Mouse (Mus musculus) thymus, postnatal 4 days (tissue): ENCODE measurements around the gene Acbd6.

Experiments
- DNase-seq: peaks from one replicate; pipeline ENCODE4 v3.0.0; 2021

Gene Acbd6

DNA sequence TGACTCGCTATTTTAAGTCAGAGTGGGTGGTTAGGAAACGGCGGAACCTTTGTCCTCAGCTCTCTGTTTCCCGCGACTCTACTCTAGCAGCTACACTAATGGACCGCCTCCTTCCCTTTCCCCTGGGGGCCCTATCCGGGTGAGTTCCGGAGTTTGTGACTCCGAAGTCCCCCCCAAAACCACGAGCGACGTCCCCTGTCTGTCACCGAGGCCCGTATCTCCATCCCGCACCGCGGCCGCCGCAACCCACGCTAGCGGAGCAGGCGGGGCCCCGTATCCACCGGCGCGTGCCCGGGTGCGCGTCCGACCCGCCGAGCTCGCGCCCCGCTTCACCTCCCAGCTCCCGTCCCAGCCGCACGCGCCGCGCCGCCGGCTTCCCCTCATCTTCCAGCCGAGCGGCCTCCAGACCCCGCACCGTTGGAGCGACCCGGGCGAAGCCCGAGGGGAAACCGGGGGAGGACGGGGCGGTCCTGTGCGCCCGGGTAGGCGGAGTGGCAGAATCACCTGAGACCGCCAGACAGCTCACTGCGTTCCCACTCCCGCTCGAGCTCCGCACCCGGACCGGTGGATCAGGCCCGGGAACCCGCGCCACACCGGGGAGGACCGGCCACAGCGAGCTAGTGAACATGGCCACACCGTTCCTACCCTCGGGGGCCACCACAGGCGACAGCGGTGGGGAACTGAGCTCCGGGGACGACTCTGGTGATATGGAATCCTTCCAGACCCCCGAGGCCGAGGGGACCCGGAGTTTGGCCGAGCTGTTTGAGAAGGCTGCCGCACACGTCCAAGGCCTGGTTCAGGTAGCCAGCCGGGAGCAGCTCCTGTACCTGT, at the start of gene Acbd6:
TSS of gene Acbd6 (plus strand) at position 109 of the 831 bp plus-strand sequence.
- DNase-seq = peak; percentile 80

DNA sequence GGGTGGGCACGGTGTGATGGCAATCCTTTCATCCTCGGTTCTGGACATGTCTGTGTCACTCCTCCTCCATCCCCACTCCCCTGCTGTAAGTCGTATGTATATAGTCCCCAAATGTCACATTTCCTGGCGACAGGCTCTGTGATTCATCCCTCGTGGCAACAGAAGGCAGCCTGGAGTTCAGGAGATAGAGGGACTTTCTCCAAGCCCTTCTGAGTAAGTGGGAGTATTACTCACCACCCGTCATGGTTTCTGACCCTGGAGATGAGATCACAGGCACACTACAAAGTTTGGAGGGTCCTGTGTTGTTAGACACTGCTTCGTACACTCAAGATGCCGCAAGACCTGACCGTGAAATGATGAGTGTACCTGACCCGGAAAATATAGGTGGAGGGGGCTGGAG, 47.7 kb upstream of the Acbd6 start:
- no peak for DNase-seq

DNA sequence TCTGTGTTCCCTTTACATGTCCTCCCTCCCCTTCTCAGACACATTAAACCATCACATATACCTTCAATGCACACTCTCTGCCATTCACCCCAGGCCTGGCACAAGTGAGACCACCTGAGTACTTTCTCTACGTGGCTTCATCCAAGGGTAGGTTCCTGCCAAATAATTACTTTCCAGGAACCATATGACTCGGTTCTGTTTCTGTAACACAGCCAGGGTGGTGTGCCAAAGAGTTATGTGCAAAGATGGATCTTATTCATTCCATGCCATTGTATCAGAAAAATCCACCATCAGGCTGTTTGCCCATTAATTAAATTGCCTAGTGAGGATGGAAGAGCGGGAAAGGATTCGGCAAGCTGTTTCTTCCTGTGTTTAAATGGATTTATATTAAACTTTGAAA, 42.1 kb upstream of the Acbd6 start:
- DNase-seq = no peak

DNA sequence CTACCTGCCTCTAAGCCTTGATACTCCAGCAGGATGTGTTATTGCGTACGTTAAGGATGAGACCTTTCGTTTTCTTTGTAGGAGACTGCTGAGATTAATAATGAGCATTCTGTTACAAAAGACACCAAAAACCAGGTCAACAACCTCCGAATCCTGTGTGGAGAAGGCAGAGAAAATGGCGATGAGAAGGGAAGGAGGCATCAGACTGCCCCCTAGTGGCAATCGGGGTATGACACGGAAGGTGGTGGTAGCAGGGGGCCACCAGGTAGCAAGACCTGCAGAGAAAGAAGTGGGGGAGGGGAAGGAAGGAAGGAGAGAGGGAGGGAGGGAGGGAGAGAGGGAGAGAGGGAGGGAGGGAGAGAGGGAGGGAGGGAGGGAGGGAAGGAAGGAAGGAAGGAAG, 41.3 kb upstream of the Acbd6 start:
- peak; percentile 82 for DNase-seq

DNA sequence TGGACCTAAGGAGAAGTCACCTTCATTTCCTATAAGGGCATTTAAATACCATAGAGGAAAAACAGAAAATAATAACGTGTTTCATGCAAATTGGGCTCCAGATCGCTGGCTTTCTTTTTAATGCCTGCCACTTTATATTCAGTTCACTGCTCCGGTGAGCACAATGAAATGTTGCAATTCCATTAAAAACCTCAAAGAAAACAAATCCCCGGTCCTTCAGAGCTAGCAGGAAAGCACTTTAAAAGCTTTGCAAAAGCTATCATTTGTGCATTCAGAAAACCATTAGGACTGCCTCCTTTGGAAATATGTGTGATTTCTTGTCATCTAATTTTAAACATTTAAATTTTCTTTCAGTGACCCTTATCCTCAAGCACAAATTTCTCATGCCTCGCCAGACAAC, 40.9 kb upstream of the Acbd6 start:
- no peak for DNase-seq

DNA sequence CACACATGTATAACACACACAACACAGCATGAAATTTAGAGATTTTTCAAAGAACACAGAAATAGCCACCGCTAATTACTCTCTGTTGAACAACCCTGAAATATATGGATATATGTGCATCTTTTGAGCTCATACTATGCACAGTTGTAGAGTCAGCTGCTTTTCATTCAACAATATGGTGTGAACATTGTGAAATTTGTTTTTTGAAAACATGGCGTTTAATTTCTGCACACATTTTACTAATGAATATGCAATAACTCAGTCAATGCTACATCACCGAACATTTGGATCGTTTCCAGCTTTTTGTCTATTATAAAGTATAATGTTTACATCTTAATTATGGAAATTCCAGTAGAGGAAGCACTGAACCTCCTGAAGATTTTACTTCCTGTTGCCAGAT, 37.6 kb upstream of the Acbd6 start:
- no peak for DNase-seq

DNA sequence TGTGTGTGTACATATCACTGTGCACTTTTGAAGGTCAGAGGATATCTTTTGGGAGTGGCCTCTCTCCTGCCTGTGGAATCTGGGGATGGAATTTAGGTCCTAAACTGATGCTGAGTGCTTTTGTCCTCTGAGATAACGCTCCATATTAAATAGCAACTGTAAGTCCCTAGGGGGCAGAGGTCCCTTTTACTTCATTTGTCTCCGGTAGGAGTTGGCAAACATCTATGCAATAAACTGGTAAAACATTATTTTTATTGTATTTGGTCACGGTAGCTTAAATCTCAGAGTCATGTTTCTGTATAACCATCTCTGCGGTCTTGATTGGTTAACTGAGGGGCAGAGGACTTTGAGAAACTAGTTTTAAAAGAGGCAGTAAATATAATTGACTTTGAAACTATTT, 35.4 kb upstream of the Acbd6 start:
- DNase-seq = no peak

DNA sequence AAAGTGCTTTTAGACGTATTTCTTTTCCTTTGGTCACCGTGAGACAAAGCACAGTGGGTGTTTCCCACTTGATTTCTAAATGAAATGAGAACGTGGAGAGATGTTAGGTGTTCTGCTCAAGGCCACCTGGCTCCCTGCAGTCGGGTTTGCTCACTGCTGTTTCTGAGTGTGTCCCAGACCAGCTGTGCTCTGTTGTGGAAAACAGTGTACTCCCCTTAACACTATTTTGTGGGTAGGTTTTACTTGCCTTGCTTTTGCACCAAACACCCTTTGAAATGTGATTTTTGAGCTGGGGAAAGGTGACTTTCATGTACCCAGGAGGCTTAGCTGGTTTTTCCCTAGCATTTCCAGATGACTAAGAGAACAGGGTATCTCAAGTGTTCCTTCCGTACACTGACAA, 31.7 kb upstream of the Acbd6 start:
- DNase-seq = no peak

DNA sequence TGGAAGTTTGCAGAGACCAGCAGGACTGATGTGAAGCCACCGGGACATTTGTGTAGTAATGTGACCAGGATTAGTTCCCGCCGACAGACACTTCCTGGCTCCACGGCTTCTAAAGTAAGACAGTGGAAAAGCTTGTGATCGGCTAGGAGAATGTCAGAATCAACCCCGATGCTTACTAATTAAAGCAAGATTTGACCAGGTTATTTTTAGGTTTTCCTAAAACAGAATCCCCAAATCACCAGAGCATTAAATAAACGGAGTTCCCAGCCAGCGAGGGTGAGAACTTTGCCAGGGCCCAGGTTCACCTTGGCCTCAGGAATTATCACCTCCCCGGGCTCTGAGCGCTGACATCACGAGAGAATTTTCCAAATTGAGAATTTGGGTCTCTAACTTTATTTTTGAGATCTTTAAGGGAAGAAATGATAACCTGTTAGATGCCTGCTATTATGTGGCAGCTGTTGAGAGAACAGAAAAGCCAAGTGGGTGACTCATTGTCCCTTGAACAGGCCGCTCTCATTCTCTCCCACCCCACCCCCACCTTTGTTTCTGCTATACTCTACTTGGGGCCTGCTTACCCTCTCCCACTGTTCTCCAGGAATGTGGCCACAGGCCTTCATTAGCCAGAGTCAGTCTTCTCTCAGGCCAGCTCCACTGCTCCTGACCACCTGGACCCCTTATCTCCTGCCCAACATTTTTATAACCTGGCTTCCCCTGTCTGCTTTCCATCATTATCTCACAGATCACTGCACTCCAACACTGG, 30.7 kb upstream of the Acbd6 start:
- DNase-seq = no peak

DNA sequence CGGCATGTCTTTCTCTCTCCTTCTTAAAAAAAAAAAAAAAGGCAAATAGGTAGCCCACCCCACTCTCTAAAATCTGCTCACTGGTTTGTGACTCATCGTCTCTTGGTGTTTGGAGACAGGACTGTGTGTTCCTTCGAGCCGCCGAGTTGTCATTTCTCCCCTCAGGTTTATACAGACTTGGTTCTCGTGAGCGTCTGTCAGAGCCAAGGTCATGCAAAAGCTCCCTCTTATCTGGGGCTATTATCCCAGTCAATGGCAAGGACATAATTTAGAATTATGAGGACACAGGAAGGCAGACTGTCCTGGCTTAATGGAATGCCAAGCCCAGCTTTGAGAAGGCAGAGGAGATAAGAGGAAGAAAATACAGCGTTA, 30.1 kb upstream of the Acbd6 start:
- DNase-seq = no peak

DNA sequence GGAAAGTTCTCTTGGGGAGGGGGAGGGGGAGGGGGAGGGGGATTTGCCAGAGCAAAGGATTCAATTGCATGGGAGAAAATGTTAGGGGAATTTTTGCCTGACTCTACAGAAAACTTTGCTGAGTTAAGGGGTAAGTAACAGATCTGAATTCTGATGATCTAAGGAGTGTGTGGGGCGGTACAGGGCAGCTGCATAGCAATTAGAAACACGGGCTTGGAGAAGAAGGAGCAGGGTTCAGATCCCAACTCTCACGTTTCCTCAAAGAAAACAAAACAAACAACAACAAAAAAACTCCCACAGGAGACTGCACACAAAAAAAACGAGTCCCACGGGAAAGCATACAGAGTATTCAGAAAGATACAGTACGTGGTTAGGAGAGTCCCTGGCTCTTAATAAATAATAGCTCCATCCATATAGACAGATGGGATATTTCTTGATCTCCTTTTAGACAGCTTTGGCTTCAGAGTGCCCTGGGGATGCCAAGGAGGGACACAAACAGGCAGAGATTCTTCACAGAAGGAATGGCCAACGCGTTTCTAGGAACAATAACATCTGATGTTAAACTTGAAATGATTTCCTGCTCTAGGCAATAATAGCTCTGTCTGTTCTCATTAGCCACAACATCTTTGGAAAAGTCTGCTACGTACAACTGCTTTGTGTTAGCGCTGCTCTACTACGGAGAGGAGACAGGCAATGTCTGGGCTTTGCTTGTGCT, 29.4 kb upstream of the Acbd6 start:
- DNase-seq = no peak

DNA sequence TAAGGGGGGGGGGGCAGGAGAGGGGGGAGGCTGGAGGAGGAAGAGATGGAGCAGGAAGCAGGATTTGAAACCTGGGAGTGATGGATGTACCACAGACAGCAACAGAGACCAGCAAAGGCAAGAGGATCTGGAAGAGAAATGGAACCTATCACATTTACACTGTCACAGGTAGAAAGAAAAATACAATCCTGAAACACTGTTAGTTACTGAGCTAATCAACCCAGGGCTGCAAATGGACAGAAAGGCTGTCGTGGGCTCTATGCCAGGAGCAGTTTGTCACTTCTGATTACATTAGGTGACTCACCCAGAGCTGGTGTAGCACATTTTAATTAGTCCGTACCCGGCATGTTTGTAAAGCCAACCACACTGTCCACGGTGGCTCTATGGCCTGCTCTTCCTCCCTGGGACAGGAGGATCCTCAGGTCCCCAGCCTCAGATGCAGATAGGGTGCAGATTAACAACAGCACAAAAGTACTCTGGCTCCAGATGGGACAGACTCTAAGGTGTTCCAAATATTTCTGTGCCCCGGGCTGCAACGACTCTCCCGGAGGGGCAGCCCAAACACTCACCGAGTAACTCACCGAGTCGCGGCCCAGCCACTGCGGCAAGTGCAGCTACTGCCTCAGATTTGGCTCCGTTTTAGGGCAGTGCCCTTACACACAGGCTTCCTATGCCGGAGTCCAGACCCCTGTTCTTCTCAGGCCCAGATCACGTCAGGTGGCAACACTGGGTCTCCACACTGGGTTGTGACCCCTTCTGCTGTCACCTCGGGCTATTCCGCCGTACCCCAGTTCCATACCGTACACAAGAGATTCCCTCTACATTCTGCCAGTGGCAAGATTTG, 28.6 kb upstream of the Acbd6 start:
- DNase-seq = no peak

DNA sequence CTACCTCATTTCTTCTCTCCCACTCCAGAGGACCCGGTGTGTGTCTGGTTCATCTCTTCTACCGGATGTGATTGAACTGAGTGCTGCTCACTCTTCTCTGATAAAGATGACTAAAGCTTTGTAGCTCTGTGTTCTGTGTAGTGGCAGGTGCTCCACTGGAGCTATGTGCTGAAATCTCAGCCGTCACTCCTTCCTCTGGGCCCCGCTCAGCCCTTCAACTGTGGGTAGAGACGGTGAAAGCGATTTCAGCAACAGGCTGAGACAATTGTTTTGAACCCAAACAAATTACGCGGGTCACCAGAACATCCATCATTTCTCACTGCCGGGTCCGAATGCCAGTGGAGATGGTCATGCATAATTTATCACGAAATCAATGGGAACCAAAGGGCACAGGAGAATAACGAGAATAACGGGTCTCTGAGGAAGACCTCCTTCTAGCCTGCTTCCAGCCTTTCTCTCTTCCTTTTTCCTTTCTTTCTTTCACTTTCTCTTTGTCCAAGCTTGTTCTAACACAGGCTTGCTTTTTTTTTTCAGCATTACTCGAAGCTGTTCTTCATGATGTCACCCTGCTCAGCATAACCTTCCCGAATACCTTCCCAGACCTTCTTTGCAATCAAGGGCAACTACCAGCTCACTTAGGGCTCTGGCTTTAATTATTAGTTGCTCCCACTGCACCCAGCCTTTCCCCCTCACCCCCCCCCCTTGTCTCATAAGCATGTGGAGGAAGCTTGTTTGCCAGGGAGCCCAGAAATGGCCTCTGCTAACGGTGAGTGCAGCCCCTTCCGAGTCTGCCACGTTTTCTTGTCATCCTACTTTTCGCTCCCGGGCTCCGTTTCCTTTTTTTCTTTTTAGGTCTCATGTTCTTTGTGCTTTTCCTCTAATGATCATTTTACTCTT, 27.1 kb upstream of the Acbd6 start:
- peak; percentile 28 for DNase-seq

DNA sequence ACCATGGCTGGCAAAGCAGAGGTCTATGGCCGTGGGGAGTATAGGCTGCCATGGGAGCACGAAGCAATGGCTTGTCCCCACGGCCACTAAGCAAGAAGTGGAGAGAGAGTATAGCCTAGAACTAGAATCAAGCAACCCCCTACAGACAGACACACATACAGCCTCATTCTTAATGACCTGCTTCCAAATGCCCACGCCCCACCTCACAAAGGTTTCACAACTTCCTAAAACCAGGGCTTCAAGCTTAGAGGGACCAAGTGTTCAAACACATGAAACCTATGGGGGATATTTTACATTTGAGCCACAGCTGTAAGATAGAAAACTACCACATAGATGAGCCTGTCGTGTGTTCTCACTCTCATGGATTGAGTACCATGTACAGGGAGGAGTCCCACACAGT, 25.5 kb upstream of the Acbd6 start:
- no peak for DNase-seq

DNA sequence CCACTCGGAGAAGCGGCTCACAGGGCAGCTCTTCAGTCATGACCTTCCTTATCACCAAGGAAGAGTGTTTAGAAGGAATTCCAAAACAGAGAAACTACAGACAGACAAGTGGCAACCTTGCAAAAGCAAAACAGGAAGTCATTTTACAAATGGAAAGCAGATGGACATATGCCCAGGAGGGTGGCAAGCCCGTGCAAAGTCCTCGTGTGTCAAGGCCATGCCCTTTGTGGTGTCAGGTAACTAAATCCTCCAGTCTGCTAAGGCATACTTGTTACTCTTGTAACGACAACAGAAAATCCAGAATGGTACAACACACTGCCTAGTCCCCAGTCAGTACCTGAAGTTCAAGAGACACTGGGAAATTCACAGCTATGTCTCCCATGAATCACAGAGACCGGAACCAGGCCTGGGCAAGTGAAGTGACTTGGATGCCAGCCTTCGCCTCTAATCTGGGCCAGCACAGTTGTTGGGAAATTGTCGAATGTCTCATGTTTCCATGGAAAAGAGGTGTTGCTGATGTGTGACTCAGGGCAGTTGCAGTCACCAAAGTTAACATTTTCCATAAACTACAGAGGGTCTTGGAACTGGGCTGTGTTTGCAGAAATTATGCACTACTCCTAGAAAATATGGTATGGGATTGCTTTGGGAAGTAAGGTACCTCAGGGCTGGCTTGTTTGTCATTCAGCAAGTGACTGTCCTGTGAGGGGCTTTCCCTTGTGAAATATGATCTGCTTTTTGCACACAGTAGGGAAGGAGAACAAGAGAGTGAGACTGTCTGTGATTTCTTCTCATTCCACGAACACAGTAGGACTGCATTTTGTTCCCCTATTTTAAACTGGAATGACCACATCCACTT, 24.9 kb upstream of the Acbd6 start:
- DNase-seq = no peak

DNA sequence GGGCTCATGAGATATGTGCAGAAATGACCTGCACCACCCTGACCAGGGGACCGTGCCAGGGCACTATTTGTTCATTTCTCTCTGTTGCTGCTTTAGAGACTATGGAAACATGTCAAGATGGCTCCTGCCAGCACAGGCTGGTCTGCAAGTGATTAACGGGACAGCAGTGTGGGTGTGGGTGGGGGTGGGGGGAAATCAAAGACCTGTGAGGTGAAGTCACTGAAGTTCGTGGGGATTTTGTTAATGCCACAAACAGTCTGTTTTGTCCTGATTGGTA, 24.3 kb upstream of the Acbd6 start:
- no peak for DNase-seq

DNA sequence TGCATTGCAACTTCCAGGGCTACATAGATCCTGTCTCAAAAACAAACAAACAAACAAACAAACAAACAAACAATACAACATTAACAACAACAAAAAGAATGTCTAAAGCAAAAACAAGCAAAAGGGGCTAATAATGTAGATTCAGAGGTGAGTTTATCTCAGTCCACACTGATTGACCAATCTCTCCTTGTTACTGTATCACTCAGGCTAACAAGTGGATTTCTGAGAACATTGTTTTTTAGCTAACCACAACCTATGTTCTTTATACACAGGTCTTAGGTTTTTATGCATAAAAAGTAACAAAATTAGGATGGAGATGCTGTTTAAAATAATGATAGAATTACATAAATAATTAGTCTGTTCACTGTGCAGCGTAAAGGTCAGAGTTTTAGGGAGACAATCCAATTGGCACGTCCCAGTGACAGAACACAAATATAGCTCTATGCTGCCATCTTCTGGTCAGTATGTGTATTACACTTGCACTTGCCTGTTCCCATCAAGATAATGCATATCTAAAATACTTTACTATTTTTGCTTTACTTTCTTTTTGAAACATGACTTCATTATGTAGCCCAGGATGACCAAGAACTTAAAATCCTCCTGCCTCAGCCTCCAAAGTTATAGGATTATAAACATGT, 20.8 kb upstream of the Acbd6 start:
- peak; percentile 43 for DNase-seq

DNA sequence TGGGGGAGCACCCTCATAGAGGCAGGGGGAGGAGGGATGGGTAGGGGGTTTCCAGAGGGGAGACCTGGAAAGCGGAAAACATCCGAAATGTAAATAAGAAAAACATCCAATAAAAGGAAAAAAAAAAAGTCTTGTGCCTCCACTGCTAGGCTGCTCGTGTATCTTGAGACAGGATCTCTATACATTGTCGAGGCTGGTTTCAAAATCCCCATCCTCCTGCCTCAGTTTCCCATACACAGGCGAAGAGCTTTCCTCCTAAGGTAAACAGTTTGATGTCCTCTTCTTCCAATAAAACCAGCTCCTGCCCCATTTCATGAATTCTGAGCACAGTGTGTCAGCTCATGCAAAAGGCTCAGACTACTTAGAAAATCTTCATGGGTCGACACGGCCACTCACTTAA, 19.9 kb upstream of the Acbd6 start:
- no peak for DNase-seq

DNA sequence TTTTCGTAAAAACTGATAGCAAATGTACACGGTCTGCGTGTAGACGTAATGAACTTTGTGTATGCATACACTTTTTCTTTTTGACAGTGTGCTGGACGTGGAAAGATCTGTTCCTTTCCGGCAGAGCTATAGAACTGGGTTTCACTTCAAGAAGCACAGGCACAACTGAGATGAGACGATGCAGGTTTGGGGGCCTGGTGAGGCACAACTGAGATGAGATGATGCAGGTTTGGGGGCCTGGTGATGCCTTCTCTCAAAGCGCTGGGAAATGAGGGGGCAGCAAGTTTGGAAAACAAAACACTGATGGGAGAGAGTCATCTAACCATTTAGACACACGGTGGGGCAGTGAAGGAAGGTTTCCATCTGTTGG, 293 bp upstream of the Acbd6 start:
- no peak for DNase-seq

DNA sequence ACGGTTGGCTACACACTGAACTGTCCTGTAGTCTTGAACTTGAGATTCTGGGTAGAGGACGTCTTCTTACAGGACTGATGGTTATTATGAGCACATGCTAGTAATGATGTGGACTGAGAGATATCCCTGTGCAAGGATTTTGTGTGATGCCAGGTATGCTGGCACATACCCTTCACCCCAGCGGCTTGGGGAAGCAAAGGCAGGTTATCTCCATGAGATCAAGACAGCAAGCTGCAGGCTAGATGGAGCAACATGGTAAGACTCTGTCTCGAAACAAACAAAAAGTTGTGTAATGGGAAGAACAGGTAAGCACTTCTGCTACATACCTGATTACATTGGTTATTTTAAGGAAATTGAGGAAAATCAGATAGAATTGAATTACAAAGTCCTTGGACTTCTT, 2.1 kb downstream of the Acbd6 start:
- no peak for DNase-seq

DNA sequence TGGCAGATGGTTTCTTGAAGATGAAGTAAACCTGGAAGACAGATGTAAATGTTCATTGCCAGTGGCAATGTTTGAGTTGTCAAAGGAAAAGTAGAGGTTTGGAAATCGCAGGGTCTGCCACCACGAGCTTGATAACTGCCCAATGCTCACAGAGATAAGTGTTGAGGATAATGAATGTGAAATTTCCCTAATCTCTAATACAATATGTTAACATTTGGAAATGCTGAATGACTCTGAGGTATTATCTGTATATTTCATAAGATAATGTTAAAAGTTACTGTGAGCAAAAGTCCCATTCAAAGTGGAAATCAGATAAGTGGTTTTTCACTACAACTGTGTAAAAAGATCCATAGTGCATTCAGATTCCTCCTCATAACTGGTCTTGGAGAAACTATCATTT, 2.8 kb downstream of the Acbd6 start:
- no peak for DNase-seq
